In genomic region chr4:98104161-98104560, GRCm38 (mm10) we compare ENCODE assay signal across 8 mouse cellular contexts.
DNase-seq lines count a peak whose midpoint lies in the region; ATAC-seq and TF ChIP-seq lines count a peak whose summit lies in the region.

No protein-coding gene starts in this region.

- no peak overlapping the region for H3K4me3 ChIP-seq in forebrain, embryonic 10.5 days
- no peak overlapping the region for H3K4me3 ChIP-seq in forebrain, postnatal 0 days (ENCODE audit: low read depth, low read length)
- no peak overlapping the region for H3K4me3 ChIP-seq in liver, embryonic 14.5 days (ENCODE audit: insufficient read depth in 1 of 2, low read depth in 2 of 2, low read length in 2 of 2)

- peaks cover 97% of the 10 kb centered on the region for H3K4me1 ChIP-seq in forebrain, embryonic 10.5 days
- peaks cover 17% of the 10 kb centered on the region for H3K4me1 ChIP-seq in forebrain, postnatal 0 days (ENCODE audit: insufficient read depth)
- H3K4me1 ChIP-seq in liver, embryonic 14.5 days (replicated peaks; ENCODE audit: control insufficient read depth in 2 of 2, insufficient read depth in 2 of 2, low read length in 1 of 2) = peaks cover 0 to 5% of the 10 kb centered on the region in 2 experiments; a peak in 1 of 4 replicates

- H3K4me2 ChIP-seq in forebrain, postnatal 0 days (ENCODE audit: low read depth) = no peak overlapping the region
- H3K4me2 ChIP-seq in liver, embryonic 14.5 days (ENCODE audit: low read depth) = no peak overlapping the region

- H3K36me3 ChIP-seq in forebrain, embryonic 10.5 days (replicated peaks) = no peaks in the 10 kb centered on the region
- no peaks in the 10 kb centered on the region for H3K36me3 ChIP-seq in forebrain, postnatal 0 days (ENCODE audit: insufficient read depth)
- H3K36me3 ChIP-seq in liver, embryonic 14.5 days (replicated peaks; ENCODE audit: control insufficient read depth, insufficient read depth, low read depth) = no peaks in the 10 kb centered on the region

- TF ChIP-seq CTCF in forebrain, postnatal 0 days (IDR thresholded peaks at IDR 0.05; ENCODE audit: low read depth) = no peak
- no peak for TF ChIP-seq CTCF in liver, embryonic 14.5 days (IDR thresholded peaks at IDR 0.05; ENCODE audit: low read depth)

- H3K27ac ChIP-seq in forebrain, embryonic 10.5 days = peak overlapping the region; percentile 87
- H3K27ac ChIP-seq in forebrain, postnatal 0 days (ENCODE audit: low read depth, low read length) = no peak overlapping the region
- no peak overlapping the region for H3K27ac ChIP-seq in liver, embryonic 14.5 days

- ATAC-seq in forebrain, postnatal 0 days = no peak
- ATAC-seq in liver, embryonic 14.5 days (ENCODE audit: insufficient read depth) = 0 out of 2 replicates have a peak, but pooled peaks have one; percentile 31

- intact Hi-C loops in gastrocnemius, postnatal 36 days (cut with DNase I) = loop anchor here (10.0 kb wide), 1 partner anchor 99 kb away; no protein-coding TSS in a partner anchor

- H3K9me3 ChIP-seq in forebrain, embryonic 10.5 days = no peaks in the 10 kb centered on the region
- no peaks in the 10 kb centered on the region for H3K9me3 ChIP-seq in forebrain, postnatal 0 days (ENCODE audit: low read length)
- H3K9me3 ChIP-seq in liver, embryonic 14.5 days (ENCODE audit: control insufficient read depth, low read length) = no peaks in the 10 kb centered on the region

- H3K27me3 ChIP-seq in forebrain, embryonic 10.5 days (ENCODE audit: poor library complexity, severe bottlenecking) = peaks cover 70% of the 10 kb centered on the region
- H3K27me3 ChIP-seq in forebrain, postnatal 0 days (ENCODE audit: insufficient read depth, low read length) = no peaks in the 10 kb centered on the region
- no peaks in the 10 kb centered on the region; the same call in 1 of the 2 replicates for H3K27me3 ChIP-seq in liver, embryonic 14.5 days (ENCODE audit: control insufficient read depth, insufficient read depth, low read length)

- no peak for TF ChIP-seq EP300 in liver, embryonic 14.5 days (IDR thresholded peaks at IDR 0.05; ENCODE audit: low read depth)

- no peak for DNase-seq in forebrain, embryonic 10.5 days (ENCODE audit: extremely low spot score, low spot score)
- DNase-seq in forebrain, postnatal 0 days = no peak
- peak; percentile 60 for DNase-seq in 416B (ENCODE audit: low read depth)
- DNase-seq in gastrocnemius, postnatal 36 days = peak; percentile 75 to 80
- no peak for DNase-seq in liver, embryonic 14.5 days (ENCODE audit: low read depth in 3 of 3, low spot score in 3 of 3)
- DNase-seq in cerebellum, adult 9-10 months = no peak
- DNase-seq in cerebellum, adult 18-20 months = no peak
- no peak for DNase-seq in frontal cortex, postnatal 10 days (ENCODE audit: low spot score in 2 of 2)

- WGBS in forebrain, embryonic 10.5 days = 83% methylated on average over 8 of the region's 8 CpGs
- WGBS in forebrain, postnatal 0 days = 72% methylated on average over 8 of the region's 8 CpGs
- 68% methylated on average over 8 of the region's 8 CpGs for WGBS in liver, embryonic 14.5 days (ENCODE audit: insufficient replicate concordance)

- no peak overlapping the region for H3K9ac ChIP-seq in forebrain, postnatal 0 days
- no peak overlapping the region for H3K9ac ChIP-seq in liver, embryonic 14.5 days (replicated peaks)

Comparison
In these comparisons a context has a peak if more than half of its experiments do, and no peak if none do; other contexts are left out.
1. DNase-seq: peak in 416B (single experiment) and gastrocnemius, postnatal 36 days (2 of 2); none in forebrain, embryonic 10.5 days (single experiment), forebrain, postnatal 0 days (single experiment), liver, embryonic 14.5 days (0 of 3), cerebellum, adult 9-10 months (single experiment), cerebellum, adult 18-20 months (0 of 2) and frontal cortex, postnatal 10 days (0 of 2).